Mouse (Mus musculus): ENCODE measurements at regions not wholly inside any gene's neighbourhood (a gene's known extent, or its start where the extent isn't known, plus 50 kb on each side); places are given as distances from the start of the nearest gene placed in this dataset.
"Not testable (repeated sequence)": the region's sequence is repeated elsewhere in the genome, so short reads cannot be mapped to it uniquely, and the experiment has no call there.

- no peak for DNase-seq (ENCODE audit: extremely low read depth, low read depth)
These were observed 206.2 kb downstream of the Pcsk1 start for GRCm38 (mm10) chr13:75295818-75296217.

- DNase-seq (ENCODE audit: extremely low read depth, low read depth): no peak
These were observed 230.2 kb downstream of the Pcsk1 start for GRCm38 (mm10) chr13:75319780-75320179.

GRCm38 (mm10) chr13:75320239-75320638 lies 230.6 kb downstream of the Pcsk1 start:
- no peak for DNase-seq (ENCODE audit: extremely low read depth, low read depth)

GRCm38 (mm10) chr13:75337054-75337453 lies 247.4 kb downstream of the Pcsk1 start:
- DNase-seq (ENCODE audit: extremely low read depth, low read depth): no peak

GRCm38 (mm10) chr13:75343422-75343821 lies 253.8 kb downstream of the Pcsk1 start:
- no peak for DNase-seq (ENCODE audit: extremely low read depth, low read depth)

GRCm38 (mm10) chr13:75366723-75367426 lies 277.2 kb downstream of the Pcsk1 start:
- peak; percentile 59 for DNase-seq (ENCODE audit: extremely low read depth, low read depth)

- no peak for DNase-seq (ENCODE audit: extremely low read depth, low read depth)
These were observed 278.7 kb downstream of the Pcsk1 start for GRCm38 (mm10) chr13:75368249-75368800.

- not testable (repeated sequence) for DNase-seq (ENCODE audit: extremely low read depth, low read depth)
These were observed 287.5 kb downstream of the Pcsk1 start for GRCm38 (mm10) chr13:75377100-75377499.

- DNase-seq (ENCODE audit: extremely low read depth, low read depth): no peak
These were observed 288.1 kb downstream of the Pcsk1 start for GRCm38 (mm10) chr13:75377717-75378116.

GRCm38 (mm10) chr13:75384631-75385340 lies 295.2 kb downstream of the Pcsk1 start:
- DNase-seq (ENCODE audit: extremely low read depth, low read depth): no peak

GRCm38 (mm10) chr13:75389211-75389610 lies 299.6 kb downstream of the Pcsk1 start:
- DNase-seq (ENCODE audit: extremely low read depth, low read depth): no peak

GRCm38 (mm10) chr13:75390177-75390576 lies 300.6 kb downstream of the Pcsk1 start:
- DNase-seq (ENCODE audit: extremely low read depth, low read depth): no peak

- DNase-seq (ENCODE audit: extremely low read depth, low read depth): not testable (repeated sequence)
These were observed 306.7 kb upstream of the Ell2 start for GRCm38 (mm10) chr13:75399846-75400245.

- no peak for DNase-seq (ENCODE audit: extremely low read depth, low read depth)
These were observed 285.8 kb upstream of the Ell2 start for GRCm38 (mm10) chr13:75420726-75421125.

GRCm38 (mm10) chr13:75426971-75427370 lies 279.6 kb upstream of the Ell2 start:
- no peak for DNase-seq (ENCODE audit: extremely low read depth, low read depth)

GRCm38 (mm10) chr13:75439170-75439569 lies 267.4 kb upstream of the Ell2 start:
- no peak for DNase-seq (ENCODE audit: extremely low read depth, low read depth)

- DNase-seq (ENCODE audit: extremely low read depth, low read depth): no peak
These were observed 266.5 kb upstream of the Ell2 start for GRCm38 (mm10) chr13:75440051-75440450.

- DNase-seq (ENCODE audit: extremely low read depth, low read depth): no peak
These were observed 246.2 kb upstream of the Ell2 start for GRCm38 (mm10) chr13:75460335-75460878.

- no peak for DNase-seq (ENCODE audit: extremely low read depth, low read depth)
These were observed 245.3 kb upstream of the Ell2 start for GRCm38 (mm10) chr13:75461273-75461672.

- no peak for DNase-seq (ENCODE audit: extremely low read depth, low read depth)
These were observed 239.3 kb upstream of the Ell2 start for GRCm38 (mm10) chr13:75467225-75467624.

GRCm38 (mm10) chr13:75475828-75476597 lies 230.5 kb upstream of the Ell2 start:
- no peak for DNase-seq (ENCODE audit: extremely low read depth, low read depth)
